Mouse (Mus musculus) liver, embryonic 18 days (tissue): ENCODE data around the gene Gm2832. TPM values are rescaled to one million over a fixed set of nuclear protein-coding genes. Genes with fewer than 3 reads are reported as not detected.

Experiments
- polyA plus RNA-seq: library from polyadenylated mRNA; depleted of rRNA; stranded (reverse); fragments of >200 nt; gene quantifications from 2 replicates; pipeline ENCODE4 v1.2.3, GENCODE M21; 2012; rRNA removed

Gene Gm2832
- 0.01 and 0.02 TPM in 2 replicates for polyA plus RNA-seq

GRCm38 (mm10) chr14:41278505-41278904 is at the start of gene Gm2832:
TSS of gene Gm2832 (plus strand) at chr14:41278805.

Other genes with a start within 250 kb of the Gm2832 start
- gene Dydc2, start 209.6 kb upstream of the Gm2832 start, polyA plus RNA-seq = not detected in 2 replicates
- gene Dydc1, start 205.9 kb upstream of the Gm2832 start, polyA plus RNA-seq = not detected in 2 replicates
- 218 and 257 TPM in 2 replicates for gene Mat1a, start 173.8 kb upstream of the Gm2832 start, polyA plus RNA-seq
- gene Sftpa1, start 147.0 kb upstream of the Gm2832 start, polyA plus RNA-seq = 0.21 and 0.23 TPM in 2 replicates
- gene Mbl1, start 127.3 kb upstream of the Gm2832 start, polyA plus RNA-seq = 33.7 and 43.4 TPM in 2 replicates
- 0.21 and 0.84 TPM in 2 replicates for gene Sftpd, start 93.7 kb upstream of the Gm2832 start, polyA plus RNA-seq
- gene Gm5798, start 69.8 kb downstream of the Gm2832 start, polyA plus RNA-seq = not detected in 2 replicates
- gene Gm7945, start 107.6 kb downstream of the Gm2832 start, polyA plus RNA-seq = not detected in 2 replicates
- gene Gm6482, start 129.5 kb downstream of the Gm2832 start, polyA plus RNA-seq = not detected in 2 replicates
- gene Gm7954, start 174.7 kb downstream of the Gm2832 start, polyA plus RNA-seq = not detected in 2 replicates
- not detected in 2 replicates for gene Gm3486, start 210.7 kb downstream of the Gm2832 start, polyA plus RNA-seq